Mouse (Mus musculus): ENCODE measurements at regions not wholly inside any gene's neighbourhood (a gene's known extent, or its start where the extent isn't known, plus 50 kb on each side); places are given as distances from the start of the nearest gene placed in this dataset.

GRCm38 (mm10) chr11:50493123-50493476 is 62.2 kb upstream of the Rufy1 start:
- TF ChIP-seq CTCF (IDR thresholded peaks at IDR 0.05; ENCODE audit: borderline replicate concordance, extremely low read depth, insufficient read depth, insufficient read length) (no peak), POLR2A (IDR thresholded peaks at IDR 0.05; ENCODE audit: borderline replicate concordance, extremely low read depth, insufficient read depth, insufficient read length, poor library complexity, severe bottlenecking) (no peak)

All from brain, embryonic 14.5 days (tissue).